Mouse (Mus musculus) megakaryocyte, embryonic 14.5 days (primary cell): ENCODE results near the gene March7.

ENCODE experiments used
- FLI1 ChIP-seq: IDR thresholded peaks from 2 replicates; pipeline ENCODE4 v1.6.1; 2012; ENCODE audit warnings: low read length, inconsistent platforms, mixed read lengths
- GATA1 ChIP-seq: IDR thresholded peaks from 3 replicates; pipeline ENCODE4 v1.6.1; 2012; ENCODE audit warnings: mixed read lengths, low read length, inconsistent platforms, borderline replicate concordance

- TF ChIP-seq GATA1 (no peak), FLI1 (no peak)
Measured at GRCm38 (mm10) chr2:60228470-60228869, 18.8 kb downstream of the March7 start.
